Mouse (Mus musculus) hindlimb bud, embryonic 11.5 days (tissue): ENCODE results near the gene Rgs12.

Experiments
- DNase-seq: peaks from one replicate; pipeline ENCODE4 v3.0.0-alpha.2; 2012; ENCODE audit warnings: low read depth, low spot score; ENCODE audit errors: extremely low spot score

Rgs12 gene

DNA sequence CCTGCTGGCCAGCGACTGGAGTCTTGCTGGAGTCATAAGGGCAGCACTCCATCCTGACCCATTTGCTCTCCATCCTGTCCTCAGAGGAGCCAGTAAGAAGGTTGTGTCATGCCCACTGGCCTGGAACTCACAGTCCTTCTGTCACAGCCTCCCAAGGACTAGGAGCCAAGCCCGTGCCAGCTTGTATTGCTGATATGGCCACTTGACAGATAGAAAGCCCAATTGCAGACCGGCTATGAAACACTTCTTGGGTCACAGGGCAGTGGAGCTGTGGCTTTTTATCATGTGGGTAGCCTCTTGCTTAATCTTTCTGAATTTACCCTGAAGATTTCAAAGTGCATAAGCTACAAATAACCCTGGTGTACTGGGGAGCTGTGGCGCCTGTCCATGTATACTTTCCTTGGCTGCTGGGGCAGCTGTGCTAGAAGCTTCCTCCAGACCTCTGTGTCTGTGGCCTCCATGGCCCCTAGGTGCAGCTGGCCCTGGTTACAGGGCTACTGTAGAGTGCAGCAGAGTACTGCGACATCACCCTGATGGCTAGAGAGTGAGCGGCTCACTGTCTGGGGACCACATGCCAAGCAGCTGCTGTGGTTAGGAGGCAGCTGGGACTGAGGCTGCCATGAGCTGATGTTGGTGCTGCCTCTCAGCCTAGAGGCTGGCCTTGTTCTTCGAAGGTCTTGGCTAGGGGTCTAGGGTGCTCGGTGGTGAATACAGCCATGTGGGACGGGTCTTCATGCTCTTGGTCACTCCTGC, 27.5 kb downstream of the Rgs12 start:
- no peak for DNase-seq

DNA sequence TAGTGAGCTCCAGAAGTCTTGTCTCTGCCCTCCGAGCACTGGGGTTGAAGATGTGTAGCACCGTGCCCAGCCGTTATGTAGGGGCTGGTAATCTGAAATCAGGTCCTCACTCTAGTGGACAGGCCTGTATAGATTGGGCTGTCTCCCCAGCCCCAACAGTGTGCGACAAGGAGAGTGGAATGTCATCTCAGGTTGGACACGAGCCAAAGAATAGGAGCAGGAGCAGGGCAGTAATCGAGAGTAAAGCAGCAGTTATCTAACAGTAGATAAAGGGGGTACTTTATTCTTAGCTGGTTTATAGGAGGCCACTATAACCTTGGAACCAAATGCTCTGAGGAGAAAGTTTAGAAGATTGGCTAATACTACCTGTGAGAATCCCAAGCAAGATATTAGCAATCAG, 30.9 kb downstream of the Rgs12 start:
- no peak for DNase-seq

DNA sequence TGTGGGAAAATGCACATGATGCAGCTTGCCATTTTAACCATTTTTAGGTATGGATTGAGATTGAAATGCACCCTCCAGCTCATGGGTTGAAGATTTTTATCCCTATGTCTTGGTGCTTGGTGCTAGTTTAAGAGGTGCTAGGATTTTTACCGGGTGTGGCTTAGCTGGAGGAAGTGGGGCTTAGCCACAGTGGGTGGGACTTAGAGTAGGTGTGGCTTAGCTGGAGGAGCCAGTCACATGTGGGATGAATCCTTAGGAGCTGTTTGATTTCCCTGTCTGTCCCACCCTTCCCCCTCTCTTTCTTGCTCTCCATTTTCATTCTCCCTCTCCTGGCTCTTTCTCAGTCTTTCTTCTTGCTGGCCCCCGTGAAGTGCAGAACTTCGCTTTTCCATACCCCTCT, 32.5 kb downstream of the Rgs12 start:
- DNase-seq = no peak

DNA sequence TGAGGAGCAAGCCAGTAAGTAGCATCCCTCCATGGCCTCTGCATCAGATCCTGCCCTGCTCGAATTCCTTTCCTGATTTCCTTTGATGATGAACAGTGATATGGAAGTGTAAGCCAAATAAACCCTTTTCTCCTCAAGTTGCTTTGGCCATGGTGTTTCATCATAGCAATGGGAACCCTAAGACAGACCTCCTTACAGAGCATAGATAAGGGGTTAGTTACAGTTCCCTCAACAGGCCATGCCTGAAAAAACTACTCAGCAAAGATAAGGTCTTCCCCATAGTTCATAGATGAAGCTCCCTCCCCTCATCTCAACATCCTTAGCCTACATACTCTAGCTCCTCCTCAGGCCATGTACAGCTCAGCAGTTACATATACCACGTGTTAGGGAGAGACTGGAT, 35.7 kb downstream of the Rgs12 start:
- DNase-seq = no peak

DNA sequence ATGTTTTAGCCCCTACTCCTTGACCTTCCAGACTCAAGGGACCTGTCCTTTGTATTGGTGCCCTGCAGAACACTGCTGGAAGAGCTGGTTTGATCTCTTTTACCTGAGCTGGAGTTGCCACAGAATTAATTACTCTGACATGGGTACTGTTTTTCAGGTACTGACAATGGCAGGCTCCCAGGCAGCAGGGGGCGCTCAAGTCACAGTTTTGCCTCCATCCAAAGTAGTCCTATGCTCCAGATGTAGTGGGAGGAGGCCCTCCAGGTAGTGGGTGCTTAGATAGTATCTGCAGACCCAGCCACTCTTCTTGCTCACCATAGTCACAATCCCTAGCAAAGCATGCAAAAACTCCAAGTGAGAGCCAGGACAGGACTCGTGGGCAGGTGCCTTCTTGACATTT, 36.6 kb downstream of the Rgs12 start:
- peak; percentile 14 for DNase-seq

DNA sequence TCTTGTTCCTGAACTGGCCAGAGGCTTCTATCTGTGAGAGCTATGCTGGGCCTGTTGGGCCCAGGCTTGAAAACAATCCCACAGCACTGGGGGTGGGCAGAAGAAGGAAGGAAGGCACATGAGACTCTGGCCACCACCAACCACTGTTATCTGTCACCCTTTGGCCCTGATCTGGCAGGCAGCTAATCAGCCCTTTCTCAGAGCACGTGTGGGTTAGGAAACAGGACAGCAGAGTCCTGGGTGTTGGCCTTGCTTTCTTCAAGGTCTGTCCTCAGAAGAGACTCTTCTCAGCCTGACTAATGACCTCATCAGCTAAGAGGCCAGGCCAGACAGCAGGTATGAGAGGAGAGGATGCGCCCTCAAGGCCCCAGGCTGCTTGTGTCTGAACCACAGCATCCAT, 38.2 kb downstream of the Rgs12 start:
- DNase-seq = no peak

DNA sequence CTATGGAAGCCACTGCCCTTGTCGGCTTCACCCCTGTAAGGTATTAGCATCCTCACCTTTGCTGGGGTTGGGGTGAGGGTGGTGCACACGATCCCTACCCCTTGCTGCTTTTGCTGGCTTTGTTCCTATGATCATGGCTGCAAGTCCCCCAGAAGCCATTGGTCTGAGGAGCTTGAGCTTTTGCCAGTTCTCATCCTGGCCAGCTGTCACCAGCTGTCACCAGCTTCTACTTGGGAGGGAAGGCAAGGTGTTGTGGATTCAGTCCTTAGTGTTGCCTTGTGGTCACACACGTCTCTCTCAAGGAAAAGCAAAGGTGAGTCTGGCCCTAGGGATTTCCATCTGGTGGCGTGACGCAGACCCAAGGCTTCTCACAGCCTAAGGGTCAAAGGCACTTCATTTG, 39.4 kb downstream of the Rgs12 start:
- no peak for DNase-seq

DNA sequence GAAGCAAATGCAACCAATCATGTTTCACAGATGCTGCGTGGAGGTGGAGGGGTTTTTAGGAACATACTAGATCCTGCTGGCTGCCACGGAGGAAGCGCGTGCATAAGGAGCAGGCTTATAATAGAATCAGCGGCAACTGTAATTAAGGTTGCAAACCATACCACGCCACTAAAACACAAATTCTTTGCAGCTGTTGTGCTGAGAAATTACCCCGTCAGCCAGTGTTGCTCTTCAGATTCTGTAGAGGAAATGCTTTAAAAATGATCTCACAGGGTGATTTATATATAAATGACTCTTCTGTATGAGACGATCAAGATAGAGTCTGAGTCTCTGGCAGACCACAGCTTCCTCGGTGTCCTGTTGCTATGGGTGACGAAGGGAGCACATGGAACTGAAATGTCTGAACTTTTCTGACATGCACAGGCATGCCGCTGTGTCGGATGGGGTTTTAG, 40.1 kb downstream of the Rgs12 start:
- DNase-seq = no peak

DNA sequence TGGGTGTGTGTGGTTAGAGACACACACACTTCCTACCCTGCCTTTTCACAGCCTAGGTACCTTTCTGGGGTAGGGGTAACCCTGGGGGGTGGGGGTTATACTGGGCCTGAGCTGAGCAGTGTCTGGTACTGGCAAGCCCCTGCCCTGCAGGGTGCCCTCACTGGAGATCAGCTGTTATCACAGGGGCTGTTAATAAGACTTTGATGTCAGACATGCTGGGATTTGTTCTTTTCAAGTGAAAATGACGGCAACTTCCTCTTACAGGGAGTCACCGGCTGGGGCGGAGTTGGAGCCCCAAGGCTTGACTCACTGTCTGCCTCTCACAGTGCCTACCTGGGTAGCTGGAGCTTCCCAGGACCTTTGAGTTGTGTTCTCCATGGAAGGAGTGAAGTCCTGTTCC, 49.5 kb downstream of the Rgs12 start:
- no peak for DNase-seq

DNA sequence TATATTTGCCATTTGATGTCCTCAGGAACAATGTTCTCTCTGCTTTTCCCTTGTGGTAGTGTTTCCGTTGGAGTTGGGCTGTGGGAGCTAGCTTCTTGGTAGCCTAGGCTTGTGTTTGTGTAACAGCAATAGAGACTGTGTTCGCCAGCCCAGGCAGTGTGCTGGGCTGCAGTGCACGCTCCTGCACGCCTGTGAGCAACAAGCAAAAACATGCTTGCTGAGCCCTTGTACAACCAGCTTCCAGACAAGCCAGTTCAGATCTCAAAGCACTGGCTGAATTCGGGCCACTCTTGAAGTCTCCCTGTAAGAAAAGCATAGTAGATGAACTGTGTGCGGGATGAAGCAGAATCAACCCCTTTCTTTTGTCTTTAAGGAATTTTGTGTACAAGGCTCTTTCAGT, 50.0 kb downstream of the Rgs12 start:
- no peak for DNase-seq

DNA sequence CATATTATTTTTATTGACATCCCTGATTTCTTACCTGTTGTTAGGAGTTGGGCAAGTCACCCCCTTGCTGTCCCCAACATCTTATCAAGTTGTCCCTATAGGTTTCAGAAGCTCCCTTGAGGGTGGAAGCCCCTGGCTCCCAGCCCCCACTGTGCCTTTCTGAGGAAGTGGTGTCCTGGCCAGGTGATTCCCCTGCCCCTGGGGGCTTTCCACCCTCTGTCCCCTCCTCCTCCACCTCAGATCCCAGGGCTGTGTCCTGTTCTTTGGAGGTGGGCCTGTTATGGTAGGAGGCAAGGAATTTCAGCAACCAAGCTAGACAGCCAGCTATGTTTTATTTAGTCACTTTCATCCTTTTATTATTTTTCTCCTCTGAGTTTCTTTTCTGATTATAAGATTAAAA, 51.1 kb downstream of the Rgs12 start:
- no peak for DNase-seq

DNA sequence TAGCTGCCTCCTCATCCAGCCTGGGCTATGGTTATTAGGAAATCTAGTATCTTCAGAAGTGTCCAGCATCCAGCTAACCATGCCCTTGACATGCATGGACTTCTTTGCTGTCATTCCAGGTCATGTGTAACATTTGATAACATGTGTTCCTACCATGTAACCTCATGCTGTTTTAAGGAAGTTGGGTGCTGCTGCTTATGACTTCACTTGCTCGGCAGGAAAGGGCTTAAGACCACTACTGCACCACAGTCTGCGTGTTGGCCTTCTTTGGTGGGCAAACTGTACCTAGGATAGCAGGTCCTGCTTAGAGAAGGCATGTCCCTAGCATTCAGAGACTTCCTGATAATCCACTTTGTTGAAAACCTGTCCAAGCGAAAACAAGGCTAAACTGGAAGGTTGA, 51.9 kb downstream of the Rgs12 start:
- no peak for DNase-seq

DNA sequence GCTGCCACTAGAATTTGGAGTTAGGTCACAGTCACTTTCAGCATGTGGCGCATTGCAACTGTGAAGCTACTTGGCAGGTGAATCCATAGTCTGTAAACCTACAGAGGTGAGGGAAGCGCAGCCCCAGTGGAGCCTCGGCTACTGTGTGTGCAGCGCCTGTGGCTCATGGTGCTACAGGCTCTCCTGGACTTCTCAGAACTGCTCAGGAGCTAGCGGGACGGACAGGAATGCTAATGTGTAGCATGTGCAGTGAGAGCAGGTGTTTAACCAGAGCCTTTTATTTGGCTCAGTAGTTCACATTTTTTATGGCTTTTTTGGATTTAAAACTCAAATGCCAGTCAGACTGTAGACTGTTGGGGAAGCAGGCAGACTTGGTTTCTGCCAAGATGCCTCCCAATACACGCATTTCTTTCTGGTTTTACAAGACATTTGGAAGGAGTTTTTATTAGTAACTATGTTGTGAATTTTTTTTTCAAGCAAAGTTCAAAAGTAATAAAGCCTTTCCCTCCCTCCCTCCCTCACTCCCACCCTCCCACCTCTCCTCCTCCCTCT, 54.4 kb downstream of the Rgs12 start:
- DNase-seq = no peak

DNA sequence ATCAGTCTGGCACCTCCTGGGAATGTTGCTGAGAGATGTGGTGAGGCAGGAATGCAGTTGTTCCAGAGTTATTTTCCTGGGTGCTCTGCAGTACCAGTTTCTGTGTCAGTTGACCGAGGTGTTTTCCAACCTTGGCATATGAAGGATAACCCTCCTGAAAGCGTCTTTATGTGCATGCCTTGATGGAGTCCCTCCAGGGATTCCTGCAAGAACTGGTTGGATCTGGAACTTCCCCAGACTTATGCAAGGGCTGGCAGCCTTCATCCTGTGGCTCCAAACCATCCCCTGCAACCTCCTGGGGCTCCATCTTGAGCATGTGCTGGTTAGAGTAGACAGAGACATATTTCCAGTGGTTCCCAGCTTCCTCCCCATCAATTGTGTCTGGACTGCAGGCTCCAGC, 55.5 kb downstream of the Rgs12 start:
- no peak for DNase-seq

DNA sequence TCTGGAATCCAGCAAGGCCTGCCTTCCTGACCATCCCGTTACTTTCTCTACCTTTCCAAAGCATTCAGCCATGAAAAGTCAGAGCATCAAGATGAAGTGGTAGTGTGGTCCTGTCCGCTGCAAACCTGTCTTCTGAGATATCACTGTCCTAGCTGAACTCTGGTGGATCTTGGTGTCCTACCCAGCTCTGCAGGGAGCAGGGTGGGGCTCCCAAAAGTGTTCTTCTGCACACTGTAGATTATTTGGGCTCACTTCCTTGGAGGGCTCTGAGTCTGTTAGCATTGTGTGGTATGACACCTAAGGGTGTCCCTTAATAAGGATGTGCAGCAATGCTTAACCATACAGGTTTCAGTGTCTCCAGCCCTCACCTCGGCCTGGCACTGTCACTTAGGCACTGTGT, 56.4 kb downstream of the Rgs12 start:
- no peak for DNase-seq

DNA sequence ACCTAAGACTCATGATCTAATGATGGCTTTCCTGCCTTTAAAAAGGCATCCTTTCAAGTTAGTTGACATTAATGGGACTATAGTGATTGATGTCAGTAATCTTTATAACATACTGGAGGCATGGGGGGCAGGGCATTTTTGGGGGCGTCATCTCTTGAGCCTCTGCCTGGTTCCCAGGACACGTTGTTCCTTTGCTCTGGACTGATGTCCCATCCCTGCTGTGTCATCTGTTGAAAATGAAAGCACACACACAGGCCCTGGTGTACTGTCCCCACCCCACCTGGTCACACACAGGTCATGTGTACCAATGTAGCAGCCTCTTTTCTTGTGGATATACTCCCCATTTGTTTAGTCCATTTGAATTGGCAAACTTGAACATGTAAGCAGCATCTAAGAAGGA, 57.4 kb downstream of the Rgs12 start:
- DNase-seq = no peak

DNA sequence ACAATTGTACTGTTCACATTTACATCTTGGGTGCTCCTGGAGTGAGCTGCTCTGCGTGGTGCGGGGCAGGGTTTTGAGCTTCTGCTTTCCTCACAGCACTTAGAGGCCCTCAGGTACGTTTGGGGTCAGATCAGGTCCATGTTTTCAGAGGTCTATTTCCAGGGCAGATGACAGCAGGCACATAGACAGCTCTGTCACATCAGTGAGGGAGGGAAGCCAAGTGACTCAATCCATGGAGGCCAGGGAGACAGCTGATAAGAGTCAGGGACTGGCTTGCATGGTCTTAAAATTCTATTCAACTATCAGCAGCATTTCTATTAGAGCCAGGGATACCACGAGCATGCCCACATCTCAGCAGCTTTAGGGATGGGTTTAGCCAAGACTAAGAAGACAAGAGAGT, 59.9 kb downstream of the Rgs12 start:
- no peak for DNase-seq

DNA sequence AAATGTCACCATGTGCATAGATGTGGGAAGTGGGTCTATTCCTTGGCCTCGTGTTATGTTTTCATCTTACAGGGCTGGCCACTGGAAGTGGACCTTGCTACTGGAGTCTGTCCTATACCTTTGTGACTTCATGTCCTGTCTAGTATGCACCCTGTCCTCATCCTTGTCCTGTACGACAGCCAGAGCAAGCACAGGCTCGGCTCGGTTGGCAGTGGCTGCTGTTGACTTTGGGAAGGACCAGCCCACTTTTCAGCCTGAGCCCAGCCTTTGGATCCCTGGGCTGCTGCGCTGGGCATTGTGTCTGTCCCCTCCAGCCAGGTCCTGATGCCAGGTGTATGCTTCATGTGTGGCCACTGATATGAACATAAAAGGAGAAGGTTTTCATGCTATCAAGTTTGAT, 61.4 kb downstream of the Rgs12 start:
- no peak for DNase-seq

DNA sequence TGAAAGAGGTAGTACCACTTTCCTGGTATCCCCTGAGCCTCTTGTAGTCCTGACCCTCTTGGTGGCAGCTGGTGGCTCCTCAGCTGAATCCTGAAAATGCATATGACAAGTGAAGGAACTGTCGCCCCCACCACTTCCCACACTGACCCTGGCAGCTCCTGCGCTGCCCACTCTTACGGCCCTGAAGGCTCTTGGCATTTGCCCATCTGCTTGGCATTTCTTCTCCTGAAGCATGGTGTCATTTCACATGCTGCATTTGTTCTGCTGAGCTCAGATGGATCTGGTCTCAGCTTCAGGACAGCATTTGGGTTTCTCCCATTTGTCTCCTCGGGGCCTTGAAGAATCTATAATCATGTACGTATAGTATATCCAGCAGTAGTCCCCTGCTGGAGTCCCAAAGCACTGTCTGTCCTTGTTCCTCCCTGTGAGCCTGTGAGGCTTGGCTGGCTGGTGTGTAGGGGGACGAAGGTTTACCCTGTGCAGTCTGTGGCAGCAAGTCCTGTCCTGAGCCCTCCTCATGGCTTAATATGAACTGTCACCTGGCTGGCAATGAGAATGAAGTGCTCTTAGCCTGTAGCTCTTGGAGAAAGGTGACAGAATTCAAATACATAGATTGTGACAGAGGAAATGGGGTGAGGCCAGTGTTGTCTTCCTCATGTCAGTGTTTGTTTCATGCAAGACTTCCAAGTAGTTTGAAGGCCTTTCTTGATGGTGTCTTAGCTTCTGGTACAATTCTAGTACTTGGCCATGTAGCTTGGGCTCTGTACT, 62.1 kb downstream of the Rgs12 start:
- no peak for DNase-seq

DNA sequence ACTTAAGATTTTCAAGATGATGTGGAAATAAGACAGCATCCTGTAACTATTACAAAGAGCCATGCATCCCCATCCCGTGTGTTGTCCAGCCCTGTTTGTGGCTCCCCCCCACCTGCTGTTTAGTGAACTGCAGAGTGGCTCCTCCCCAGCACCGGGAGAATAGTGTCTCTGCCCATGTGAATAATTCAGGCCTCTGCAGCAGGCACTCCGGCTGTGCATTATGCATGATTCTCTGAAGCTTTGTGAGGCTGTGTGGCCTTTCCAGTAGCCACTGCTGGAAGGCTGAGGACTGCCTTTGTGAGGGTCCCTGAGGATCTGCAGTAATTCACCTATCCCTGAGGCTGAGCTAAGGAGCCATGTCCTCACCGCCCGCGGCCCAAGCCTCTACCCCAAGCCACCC, 64.8 kb downstream of the Rgs12 start:
- no peak for DNase-seq

DNA sequence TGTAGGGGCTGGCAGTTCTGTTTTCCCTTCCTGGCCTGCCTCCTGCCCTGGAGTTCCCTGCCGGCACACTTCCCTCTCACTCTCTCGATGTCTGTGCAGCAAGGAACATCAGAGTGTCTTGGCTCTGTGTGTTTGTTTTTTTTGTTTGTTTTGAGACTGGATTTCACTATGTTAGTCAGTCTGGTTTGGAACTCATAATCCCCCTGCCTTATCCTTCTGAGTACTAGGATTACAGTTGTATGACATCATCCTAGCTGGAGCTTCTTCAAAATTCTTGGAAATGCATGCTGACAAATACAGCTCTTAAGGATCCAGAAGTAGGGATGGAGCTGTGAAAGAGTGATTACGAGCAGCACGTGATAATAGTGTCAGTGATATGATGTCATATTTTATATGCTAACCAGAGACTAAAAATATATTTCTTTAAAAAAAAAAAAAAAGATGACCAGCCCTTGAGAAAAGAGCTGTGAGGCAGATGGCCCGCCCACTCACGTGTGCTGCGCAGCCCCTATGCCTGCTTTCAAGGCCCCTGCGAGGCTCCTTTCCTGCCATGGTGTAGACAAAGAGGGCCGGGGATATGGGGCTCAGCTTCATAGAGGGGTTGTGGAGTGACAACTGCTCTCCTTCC, 70.5 kb downstream of the Rgs12 start:
- no peak for DNase-seq
